Mouse (Mus musculus): ENCODE results near the gene Mtnr1a.
"Not testable (repeated sequence)": the region's sequence is repeated elsewhere in the genome, so short reads cannot be mapped to it uniquely, and the experiment has no call there.

Gene Mtnr1a

DNA sequence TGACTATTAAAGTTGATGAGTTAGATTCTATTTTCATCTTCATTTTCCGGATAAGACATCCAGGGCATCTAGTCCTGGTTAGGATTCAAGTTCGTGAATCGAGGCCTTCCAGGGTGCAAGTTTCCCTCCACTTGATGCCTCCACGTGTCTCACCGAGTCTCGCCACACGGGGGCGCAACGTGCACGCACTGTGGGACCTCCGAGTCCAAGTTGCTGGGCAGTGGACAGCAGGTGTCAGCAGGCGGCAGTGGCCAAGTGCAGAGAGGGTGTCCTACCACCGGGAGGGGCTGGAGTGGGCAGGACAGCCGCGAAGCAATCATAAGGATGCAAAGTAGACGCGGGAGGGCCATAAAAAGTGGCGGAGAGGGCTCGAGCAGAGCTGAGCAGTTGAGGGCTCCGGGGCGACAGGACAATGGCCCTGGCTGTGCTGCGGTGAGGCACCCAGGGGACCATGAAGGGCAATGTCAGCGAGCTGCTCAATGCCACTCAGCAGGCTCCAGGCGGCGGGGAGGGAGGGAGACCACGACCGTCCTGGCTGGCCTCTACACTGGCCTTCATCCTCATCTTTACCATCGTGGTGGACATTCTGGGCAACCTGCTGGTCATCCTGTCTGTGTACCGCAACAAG is at the start of gene Mtnr1a:
TSS of gene Mtnr1a (plus strand) at position 379 of the 628 bp plus-strand sequence.
- peak; percentile 34 for DNase-seq (ENCODE audit: low read depth, low spot score)

GRCm38 (mm10) chr8:45019241-45019640 is 49.7 kb upstream of the Mtnr1a start:
- DNase-seq (ENCODE audit: low read depth, low spot score) = no peak

GRCm38 (mm10) chr8:45021171-45021570 is 47.8 kb upstream of the Mtnr1a start:
- no peak for DNase-seq (ENCODE audit: low read depth, low spot score)

- peak; percentile 43 for DNase-seq (ENCODE audit: low read depth, low spot score)
Observed at GRCm38 (mm10) chr8:45021911-45022665, 46.8 kb upstream of the Mtnr1a start.

GRCm38 (mm10) chr8:45028081-45028497 is 40.8 kb upstream of the Mtnr1a start:
- no peak for DNase-seq (ENCODE audit: low read depth, low spot score)

- no peak for DNase-seq (ENCODE audit: low read depth, low spot score)
Observed at GRCm38 (mm10) chr8:45038350-45038749, 30.6 kb upstream of the Mtnr1a start.

- DNase-seq (ENCODE audit: low read depth, low spot score) = no peak
Observed at GRCm38 (mm10) chr8:45044160-45044559, 24.8 kb upstream of the Mtnr1a start.

DNA sequence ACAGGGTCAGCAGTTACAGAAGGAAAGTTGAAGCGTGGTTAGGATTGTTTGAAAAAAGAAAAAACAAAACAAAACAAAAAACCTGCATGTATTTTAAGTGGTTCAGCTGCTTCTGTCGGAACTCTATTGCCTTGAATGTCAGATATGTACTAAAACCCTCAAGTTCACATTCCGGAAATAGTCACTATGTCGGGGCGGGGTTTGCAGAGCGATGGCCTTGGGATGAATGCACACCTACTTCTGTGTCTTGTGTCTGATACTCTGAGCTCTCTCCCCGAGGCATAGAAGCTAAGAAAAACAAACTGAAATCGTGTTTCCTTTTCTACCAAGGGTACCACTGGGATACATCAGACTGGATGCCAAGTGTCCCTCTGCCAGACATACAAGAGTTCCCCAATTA is 18.5 kb upstream of the Mtnr1a start:
- DNase-seq (ENCODE audit: low read depth, low spot score) = no peak

GRCm38 (mm10) chr8:45051236-45051635 is 17.7 kb upstream of the Mtnr1a start:
- no peak for DNase-seq (ENCODE audit: low read depth, low spot score)

- no peak for DNase-seq (ENCODE audit: low read depth, low spot score)
Observed at GRCm38 (mm10) chr8:45052205-45052604, 16.7 kb upstream of the Mtnr1a start.

DNA sequence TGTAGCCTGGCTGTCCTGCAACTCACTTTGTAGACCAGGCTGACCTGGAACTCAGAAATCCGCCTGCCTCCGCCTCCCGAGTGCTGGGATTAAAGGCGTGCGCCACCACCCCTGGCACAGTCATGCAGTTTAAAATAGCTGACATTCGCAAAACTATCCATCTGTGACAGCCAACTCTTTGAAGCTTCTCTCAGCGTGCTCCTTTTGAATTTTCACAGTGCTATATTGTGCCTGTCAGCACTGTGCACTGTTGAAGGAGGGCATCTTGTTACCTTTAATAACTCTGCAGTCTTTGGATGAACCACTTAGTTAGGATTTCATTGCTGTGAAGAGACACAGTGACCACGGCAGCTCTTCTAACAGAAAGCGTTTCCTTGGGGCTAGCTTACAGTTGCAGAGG is 16.3 kb upstream of the Mtnr1a start:
- no peak for DNase-seq (ENCODE audit: low read depth, low spot score)

- no peak for DNase-seq (ENCODE audit: low read depth, low spot score)
Observed at GRCm38 (mm10) chr8:45055500-45055899, 13.4 kb upstream of the Mtnr1a start.

GRCm38 (mm10) chr8:45056810-45057209 is 12.1 kb upstream of the Mtnr1a start:
- DNase-seq (ENCODE audit: low read depth, low spot score) = no peak

DNA sequence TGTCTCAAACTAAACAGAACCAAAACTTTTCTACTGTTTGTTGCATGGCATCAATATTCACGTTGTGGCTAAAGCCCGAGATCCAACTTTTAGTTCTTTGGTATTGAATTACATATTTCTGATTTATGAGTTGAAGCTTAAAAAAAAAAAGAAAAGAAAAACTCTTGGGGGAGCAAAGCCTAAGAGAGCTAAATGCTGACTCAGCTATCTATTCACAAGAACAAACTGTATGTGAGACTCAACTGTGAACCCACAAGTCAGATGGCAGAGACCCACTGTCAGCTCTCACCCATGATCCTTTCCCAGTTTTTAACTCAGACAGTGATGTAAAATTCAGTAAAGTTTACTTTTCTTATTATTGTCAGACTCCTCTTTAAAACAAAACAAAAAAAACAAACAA is 8.9 kb upstream of the Mtnr1a start:
- DNase-seq (ENCODE audit: low read depth, low spot score) = no peak

DNA sequence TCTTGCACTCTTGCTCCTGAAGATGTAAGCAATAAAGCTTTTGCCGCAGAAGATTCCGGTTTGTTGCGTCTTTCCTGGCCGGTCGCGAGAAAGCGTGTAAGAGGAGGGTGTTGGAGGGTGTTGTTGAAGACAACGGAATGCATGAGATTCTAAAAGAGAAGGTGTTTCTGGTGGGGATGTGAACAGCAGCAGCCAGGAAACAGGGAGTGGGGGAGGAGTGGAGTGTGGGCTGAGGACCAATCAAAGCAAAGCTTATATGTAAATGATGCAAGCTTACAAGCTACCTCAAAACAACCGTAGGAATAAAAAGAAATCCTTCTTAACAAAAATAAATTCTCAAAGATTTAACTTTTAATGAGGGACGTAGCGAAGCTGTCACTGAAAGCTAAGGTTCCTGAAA is 6.6 kb upstream of the Mtnr1a start:
- DNase-seq (ENCODE audit: low read depth, low spot score) = no peak

DNA sequence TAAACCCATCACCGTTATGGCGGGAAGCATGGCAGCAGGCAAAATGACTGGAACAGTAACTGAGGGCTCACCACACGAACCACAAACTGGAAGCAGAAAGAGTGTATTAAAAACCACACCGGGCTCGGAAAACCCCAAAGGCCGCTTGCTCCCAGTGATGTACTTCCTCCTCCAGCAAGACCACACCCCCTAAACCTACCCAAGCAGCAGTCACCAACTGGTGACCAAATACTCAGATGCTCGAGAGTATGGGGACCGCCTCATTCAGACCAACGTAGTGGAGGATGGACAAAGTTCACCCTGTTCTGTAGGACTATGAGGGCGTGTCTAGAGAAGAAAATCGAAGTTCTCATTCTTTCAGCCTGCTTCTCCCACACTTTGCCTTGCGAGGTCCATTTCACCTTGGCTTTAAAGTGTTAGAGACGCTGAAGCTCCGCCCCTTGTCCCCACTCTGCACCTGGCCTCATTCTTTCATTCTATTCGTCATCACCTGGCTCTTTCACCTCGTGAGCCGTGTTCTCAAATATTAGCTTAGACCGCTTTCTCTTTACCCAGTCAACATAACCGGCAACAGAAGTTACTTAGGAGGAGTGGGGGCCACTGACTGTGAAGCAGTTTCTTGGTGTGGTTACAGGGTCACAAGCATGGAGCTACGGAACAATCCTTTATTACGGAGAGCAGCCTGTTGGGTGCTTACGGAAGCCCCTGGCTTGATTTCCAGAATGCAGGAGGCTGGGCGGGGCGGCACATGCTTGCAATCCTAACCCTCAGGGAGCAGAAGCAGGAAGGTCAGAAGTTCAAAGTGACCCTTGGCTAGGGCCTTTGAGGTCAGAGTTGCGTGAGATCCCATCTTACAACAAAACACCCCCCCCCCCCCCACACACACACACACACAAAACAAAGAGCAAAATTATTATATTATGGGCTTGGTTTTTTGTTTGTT is 5.7 kb upstream of the Mtnr1a start:
- DNase-seq (ENCODE audit: low read depth, low spot score) = no peak

DNA sequence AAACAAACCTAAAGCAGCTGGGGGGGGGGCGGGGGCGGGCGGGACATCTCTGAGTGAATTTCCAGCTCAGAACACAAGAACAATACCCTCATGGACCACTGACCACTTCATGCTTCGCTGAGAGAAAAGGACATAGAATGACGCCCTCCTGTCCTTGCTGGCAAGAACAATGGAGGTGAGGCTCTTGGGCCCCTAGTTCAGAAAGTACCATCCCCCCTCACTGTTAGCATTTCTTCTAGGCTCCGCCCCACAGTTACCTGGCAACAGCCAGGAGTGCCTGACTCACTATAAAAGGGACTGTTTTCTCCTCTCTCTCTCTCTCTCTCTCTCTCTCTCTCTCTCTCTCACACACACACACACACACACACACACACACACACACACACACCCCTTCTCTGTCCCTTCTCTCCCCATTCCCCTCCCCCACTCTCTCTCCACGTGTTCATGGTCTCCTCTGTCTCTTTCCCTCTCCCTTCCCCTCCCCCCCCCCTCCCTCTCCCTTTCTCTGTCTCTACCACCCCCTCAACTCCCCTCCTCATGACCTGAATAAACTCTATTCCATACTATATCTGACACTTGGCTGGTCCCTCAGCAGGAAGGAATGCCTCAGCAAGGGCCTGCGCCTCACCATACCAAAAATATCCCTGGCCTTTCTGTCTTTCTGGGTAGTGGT is 4.6 kb upstream of the Mtnr1a start:
- no peak for DNase-seq (ENCODE audit: low read depth, low spot score)

DNA sequence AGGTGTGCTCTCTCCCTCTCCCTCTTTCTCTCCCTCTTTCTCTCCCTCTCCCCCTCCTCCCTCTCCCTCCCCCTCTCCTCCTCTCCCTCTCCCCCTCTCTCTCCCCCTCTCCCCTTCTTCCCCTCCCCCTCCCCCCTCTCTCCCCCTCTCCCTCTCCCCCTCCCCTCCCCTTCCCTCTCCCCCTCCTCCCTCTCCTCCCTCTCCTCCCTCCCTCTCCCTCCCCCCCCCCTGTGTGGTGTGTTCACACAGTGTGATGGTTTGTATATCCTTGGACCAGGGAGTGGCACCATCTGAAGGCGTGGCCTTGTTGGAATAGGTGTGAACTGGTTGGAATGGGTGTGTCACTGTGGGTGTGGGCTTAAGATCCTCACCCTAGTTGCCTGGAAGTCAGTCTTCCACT is 3.5 kb upstream of the Mtnr1a start:
- DNase-seq (ENCODE audit: low read depth, low spot score) = not testable (repeated sequence)

- DNase-seq (ENCODE audit: low read depth, low spot score) = no peak
Observed at GRCm38 (mm10) chr8:45070949-45071348, 2.0 kb downstream of the Mtnr1a start.

GRCm38 (mm10) chr8:45080850-45081249 is 11.9 kb downstream of the Mtnr1a start:
- no peak for DNase-seq (ENCODE audit: low read depth, low spot score)

GRCm38 (mm10) chr8:45093599-45093998 is 24.7 kb downstream of the Mtnr1a start:
- DNase-seq (ENCODE audit: low read depth, low spot score) = no peak
